Mouse (Mus musculus): Measurements from ENCODE around the gene Dync1i2. TPM values are rescaled to one million over a fixed set of nuclear protein-coding genes. Genes with fewer than 3 reads are reported as not detected.

Gene Dync1i2
- polyA plus RNA-seq, 1 experiment: 168 TPM

DNA sequence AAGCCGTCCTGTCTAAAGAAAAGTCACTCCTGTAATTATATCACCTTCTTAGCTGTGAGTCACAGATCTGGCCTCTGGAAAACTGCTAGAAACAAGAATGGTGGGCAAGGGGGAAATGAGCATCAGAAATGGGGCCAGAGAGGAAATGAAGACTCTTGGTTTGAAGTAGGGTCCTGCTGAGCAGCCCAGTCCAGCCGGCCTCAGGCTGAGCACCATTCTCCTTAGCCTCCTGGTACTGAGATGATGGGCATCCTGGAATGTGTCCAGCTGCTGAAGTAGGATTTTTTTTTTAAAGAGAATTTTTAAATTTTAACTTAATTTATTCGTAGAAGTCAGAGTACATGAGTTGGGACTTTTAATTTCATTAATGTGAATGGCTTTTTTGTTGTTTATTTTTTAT is 93.3 kb downstream of the Dync1i2 start:
- Histone ChIP-seq H3K4me1 (ENCODE audit: control insufficient read depth, insufficient read depth, low read length) (no peaks in the 10 kb centered on the region), H3K27ac (ENCODE audit: insufficient read depth, low read length) (no peak overlapping the region), H3K4me3 (ENCODE audit: insufficient read depth, low read length) (no peak overlapping the region)
- TF ChIP-seq POLR2A (IDR thresholded peaks at IDR 0.05; ENCODE audit: low read depth, low read length) (no peak), CTCF (IDR thresholded peaks at IDR 0.05; ENCODE audit: borderline replicate concordance, insufficient read depth, low read length) (no peak)

- no peak overlapping the region for H3K4me3 ChIP-seq (ENCODE audit: insufficient read depth, low read length)
- no peak for TF ChIP-seq CTCF (IDR thresholded peaks at IDR 0.05; ENCODE audit: borderline replicate concordance, insufficient read depth, low read length)
- TF ChIP-seq POLR2A (IDR thresholded peaks at IDR 0.05; ENCODE audit: low read depth, low read length): no peak
- H3K4me1 ChIP-seq (ENCODE audit: control insufficient read depth, insufficient read depth, low read length): no peaks in the 10 kb centered on the region
- no peak overlapping the region for H3K27ac ChIP-seq (ENCODE audit: insufficient read depth, low read length)
Observed at GRCm38 (mm10) chr2:71306357-71306756, 94.9 kb downstream of the Dync1i2 start.

- H3K4me3 ChIP-seq (ENCODE audit: insufficient read depth, low read length): no peak overlapping the region
- no peak overlapping the region for H3K27ac ChIP-seq (ENCODE audit: insufficient read depth, low read length)
- no peaks in the 10 kb centered on the region for H3K4me1 ChIP-seq (ENCODE audit: control insufficient read depth, insufficient read depth, low read length)
- TF ChIP-seq POLR2A (IDR thresholded peaks at IDR 0.05; ENCODE audit: low read depth, low read length) (no peak), CTCF (IDR thresholded peaks at IDR 0.05; ENCODE audit: borderline replicate concordance, insufficient read depth, low read length) (no peak)
Observed at GRCm38 (mm10) chr2:71309726-71310125, 98.2 kb downstream of the Dync1i2 start.

DNA sequence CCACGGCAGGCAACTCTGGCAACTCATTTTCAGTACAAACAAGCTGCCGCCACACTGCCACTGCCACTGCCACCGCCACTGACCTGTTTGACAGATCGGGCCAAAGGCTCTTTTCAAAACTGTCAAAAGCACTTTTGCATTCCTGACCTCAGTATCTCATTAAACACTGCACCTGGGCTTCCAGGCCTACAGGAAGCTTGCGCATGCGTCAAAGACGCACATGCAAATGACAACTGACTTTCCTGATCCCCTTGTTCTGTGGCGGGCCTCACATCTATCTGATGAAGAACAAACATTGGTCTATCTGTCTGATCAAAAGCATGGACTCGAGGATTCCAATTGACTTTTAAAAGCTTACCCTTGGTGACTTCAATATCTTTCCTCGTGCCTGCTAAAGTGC is 100.6 kb downstream of the Dync1i2 start:
- Histone ChIP-seq H3K4me3 (ENCODE audit: insufficient read depth, low read length) (no peak overlapping the region), H3K4me1 (ENCODE audit: control insufficient read depth, insufficient read depth, low read length) (no peaks in the 10 kb centered on the region; the same call in 1 of the 2 replicates), H3K27ac (ENCODE audit: insufficient read depth, low read length) (no peak overlapping the region)
- no peak for TF ChIP-seq POLR2A (IDR thresholded peaks at IDR 0.05; ENCODE audit: low read depth, low read length)
- no peak for TF ChIP-seq CTCF (IDR thresholded peaks at IDR 0.05; ENCODE audit: borderline replicate concordance, insufficient read depth, low read length)

Other genes starting within 250 kb of the Dync1i2 start
- 10.0 and 18.4 TPM in 2 replicates for gene Dcaf17, start 156.4 kb upstream of the Dync1i2 start, polyA plus RNA-seq (2011; ENCODE audit: insufficient read length, low read depth, missing spikeins)
- gene Mettl8, start 156.1 kb upstream of the Dync1i2 start, polyA plus RNA-seq (2011; ENCODE audit: insufficient read length, low read depth, missing spikeins): 8.0 and 9.4 TPM in 2 replicates
- gene Cybrd1, start 93.8 kb upstream of the Dync1i2 start, polyA plus RNA-seq (2011; ENCODE audit: insufficient read length, low read depth, missing spikeins): 0.75 and 3.2 TPM in 2 replicates
- gene Slc25a12, start 156.0 kb downstream of the Dync1i2 start, polyA plus RNA-seq (2011; ENCODE audit: insufficient read length, low read depth, missing spikeins): 35.9 and 51.2 TPM in 2 replicates
- 52.7 and 66.2 TPM in 2 replicates for gene Hat1, start 177.3 kb downstream of the Dync1i2 start, polyA plus RNA-seq (2011; ENCODE audit: insufficient read length, low read depth, missing spikeins)
- gene Metap1d, start 241.6 kb downstream of the Dync1i2 start, polyA plus RNA-seq (2011; ENCODE audit: insufficient read length, low read depth, missing spikeins): 25.3 and 37.1 TPM in 2 replicates